Mouse (Mus musculus) layer of hippocampus, adult 18-20 months (tissue): ENCODE results near the gene Zbtb5. TPM values are rescaled to one million over a fixed set of nuclear protein-coding genes. Genes with fewer than 3 reads are reported as not detected.
"Not testable (repeated sequence)": the region's sequence is repeated elsewhere in the genome, so short reads cannot be mapped to it uniquely, and the experiment has no call there.

Source experiments
- DNase-seq, 2 experiments: peaks; one replicate each; pipeline ENCODE4 v3.0.0; 2022; ENCODE audit warnings: low spot score in 2 of 2
- long read RNA-seq: library from polyadenylated mRNA; stranded (forward); transcript quantifications from one replicate; pipeline ENCODE4 v2.0.0, GENCODE M21; 2021
- total RNA-seq, 2 experiments: library from RNA; stranded (reverse); gene quantifications; 2 replicates each; pipeline ENCODE4 v1.2.3; 2021

Zbtb5 gene
- total RNA-seq = 1 to 10 TPM; 8.3 to 8.8 TPM
- long read RNA-seq, full-length matches to known transcripts = 11 of 19 reads
- long read RNA-seq, partial matches to known transcripts = 0 of 19 reads
- long read RNA-seq, other reads (novel, unspliced or antisense) = 8 of 19 reads

- peak; percentile 100 for DNase-seq
Measured at GRCm38 (mm10) chr4:45012105-45012975, at the start of gene Zbtb5. TSS of gene Zbtb5 (minus strand) at chr4:45012412.

GRCm38 (mm10) chr4:45055451-45055850 lies 43.2 kb upstream of the Zbtb5 start:
- no peak for DNase-seq

GRCm38 (mm10) chr4:45054862-45055261 lies 42.6 kb upstream of the Zbtb5 start:
- DNase-seq = peak in 1 of 2 experiments; percentile 40

- DNase-seq = peak; percentile 40 to 74
Measured at GRCm38 (mm10) chr4:45047956-45048355, 35.7 kb upstream of the Zbtb5 start.

GRCm38 (mm10) chr4:45047286-45047887 lies 35.2 kb upstream of the Zbtb5 start:
- no peak for DNase-seq

- no peak for DNase-seq
Measured at GRCm38 (mm10) chr4:45046679-45047078, 34.5 kb upstream of the Zbtb5 start.

GRCm38 (mm10) chr4:45040795-45041194 lies 28.6 kb upstream of the Zbtb5 start:
- DNase-seq = no peak

- not testable (repeated sequence) for DNase-seq
Measured at GRCm38 (mm10) chr4:45039546-45039945, 27.3 kb upstream of the Zbtb5 start.

GRCm38 (mm10) chr4:45038879-45039278 lies 26.7 kb upstream of the Zbtb5 start:
- DNase-seq = not testable (repeated sequence)

GRCm38 (mm10) chr4:45037455-45038410 lies 25.5 kb upstream of the Zbtb5 start:
- no peak for DNase-seq

GRCm38 (mm10) chr4:45036571-45036970 lies 24.4 kb upstream of the Zbtb5 start:
- DNase-seq = no peak

- no peak for DNase-seq
Measured at GRCm38 (mm10) chr4:45036048-45036447, 23.8 kb upstream of the Zbtb5 start.

GRCm38 (mm10) chr4:45034693-45035628 lies 22.7 kb upstream of the Zbtb5 start:
- DNase-seq = no peak

- DNase-seq = no peak
Measured at GRCm38 (mm10) chr4:45032586-45032985, 20.4 kb upstream of the Zbtb5 start.

- DNase-seq = no peak
Measured at GRCm38 (mm10) chr4:45026459-45026858, 14.2 kb upstream of the Zbtb5 start.

GRCm38 (mm10) chr4:45019009-45019408 lies 6.8 kb upstream of the Zbtb5 start:
- no peak for DNase-seq

- DNase-seq = peak; percentile 71 to 89
Measured at GRCm38 (mm10) chr4:45018452-45018980, 6.3 kb upstream of the Zbtb5 start, which contains the start of gene Polr1e. TSS of gene Polr1e (plus strand) at chr4:45018583.

- DNase-seq = peak; percentile 36 to 82
Measured at GRCm38 (mm10) chr4:45015615-45016014, 3.4 kb upstream of the Zbtb5 start.

GRCm38 (mm10) chr4:45013537-45013936 lies 1.3 kb upstream of the Zbtb5 start:
- DNase-seq = no peak

- no peak for DNase-seq
Measured at GRCm38 (mm10) chr4:45013031-45013431, 819 bp upstream of the Zbtb5 start.
